Mouse (Mus musculus): Measurements from ENCODE around the gene Olfr794.

Gene Olfr794

GRCm38 (mm10) chr10:129567355-129567754 lies at the start of gene Olfr794:
Olfr794 (plus strand) TSS chr10:129567655.
- in situ Hi-C loops (cut with MboI, MseI) = no loop called here

GRCm38 (mm10) chr10:129521492-129521891 lies 46.0 kb upstream of the Olfr794 start, which contains the start of gene Olfr791:
Olfr791 (plus strand) TSS chr10:129521792.
- in situ Hi-C loops (cut with MboI, MseI) = no loop called here

- in situ Hi-C loops (cut with MboI, MseI) = no loop called here
Observed at GRCm38 (mm10) chr10:129538862-129539261, 28.6 kb upstream of the Olfr794 start, which contains the start of gene Olfr792. Olfr792 (plus strand) TSS chr10:129539162.

- in situ Hi-C loops (cut with MboI, MseI) = no loop called here
Observed at GRCm38 (mm10) chr10:129549354-129549753, 18.1 kb upstream of the Olfr794 start.

- in situ Hi-C loops (cut with MboI, MseI) = no loop called here
Observed at GRCm38 (mm10) chr10:129577066-129577465, 9.6 kb downstream of the Olfr794 start.

GRCm38 (mm10) chr10:129612470-129612869 lies 45.0 kb downstream of the Olfr794 start, which contains the start of gene Olfr796:
Olfr796 (minus strand) TSS chr10:129612570.
- in situ Hi-C loops (cut with MboI, MseI) = no loop called here

- in situ Hi-C loops (cut with MboI, MseI) = no loop called here
Observed at GRCm38 (mm10) chr10:129621724-129622123, 54.3 kb downstream of the Olfr794 start.

Measured in T-helper 17 cell (primary cell).